In the genomic region with DNA sequence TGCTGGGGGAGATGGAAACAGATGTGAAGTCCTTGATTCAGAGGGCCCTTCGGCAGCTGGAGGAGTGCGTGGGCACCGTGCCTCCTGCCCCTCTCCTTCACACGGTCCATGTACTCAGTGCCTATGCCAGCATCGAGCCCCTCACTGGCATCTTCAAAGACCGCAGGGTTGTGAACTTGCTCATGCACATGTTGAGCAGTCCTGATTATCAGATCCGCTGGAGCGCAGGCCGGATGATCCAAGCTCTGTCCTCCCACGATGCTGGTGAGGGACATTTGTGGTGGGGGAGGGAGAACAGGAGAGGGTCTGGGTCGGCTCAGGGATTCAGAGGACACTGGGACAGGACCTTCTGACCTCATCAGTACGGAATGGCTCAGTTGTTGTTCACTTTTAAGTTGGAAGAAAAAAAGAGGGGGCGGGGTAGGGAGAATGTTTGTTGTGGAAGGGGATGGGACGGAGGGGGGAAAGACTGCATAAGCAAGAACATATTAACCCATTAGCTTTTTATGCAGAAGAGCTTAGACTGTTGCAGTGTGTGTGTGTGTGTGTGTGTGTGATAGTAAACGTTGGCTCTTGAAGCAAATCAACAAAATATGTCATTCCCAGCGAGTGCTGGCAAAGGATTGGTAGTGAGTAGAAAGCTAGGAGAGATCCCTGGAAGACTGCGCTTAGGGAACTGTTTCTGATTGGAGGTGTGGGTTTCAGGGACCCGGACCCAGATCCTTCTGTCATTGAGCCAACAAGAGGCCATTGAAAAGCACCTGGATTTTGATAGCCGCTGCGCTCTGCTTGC, we compare ENCODE assay signal across 9 mouse cellular contexts. TPM values are rescaled to one million over a fixed set of nuclear protein-coding genes. Genes with fewer than 3 reads are reported as not detected.
DNase-seq lines count a peak whose midpoint lies in the region; ATAC-seq and TF ChIP-seq lines count a peak whose summit lies in the region.
"Had no signal": no experiment of that assay in that cellular context is flagged by ENCODE, and none has a peak within 500 bp of the region (broad histone marks: within the 10 kb centered on the region; RNA-seq: fewer than 3 reads in every experiment).

No protein-coding gene starts in this region.

- peak overlapping the region; percentile 89 for H3K9ac ChIP-seq in lung, embryonic 14.5 days
- peak overlapping the region; percentile 86 for H3K9ac ChIP-seq in forebrain, embryonic 12.5 days
- H3K9ac ChIP-seq in limb, embryonic 11.5 days (ENCODE audit: low read length) = peak overlapping the region; percentile 81
- peak overlapping the region; percentile 91 for H3K9ac ChIP-seq in neural tube, embryonic 15.5 days (replicated peaks)

- H3K27ac ChIP-seq in lung, embryonic 14.5 days (ENCODE audit: low read depth) = no peak overlapping the region; the same call in 1 of the 2 replicates
- no peak overlapping the region for H3K27ac ChIP-seq in forebrain, embryonic 12.5 days
- H3K27ac ChIP-seq in limb, embryonic 11.5 days (replicated peaks; ENCODE audit: low read depth, low read length) = no peak overlapping the region
- H3K27ac ChIP-seq in neural tube, embryonic 15.5 days (replicated peaks) = peak overlapping the region; percentile 98

- TF ChIP-seq CTCF in lung, embryonic 14.5 days (IDR thresholded peaks at IDR 0.05; ENCODE audit: low read depth) = no peak

- H3K4me3 ChIP-seq in lung, embryonic 14.5 days (ENCODE audit: low read depth, low read length) = peak overlapping the region; percentile 75
- H3K4me3 ChIP-seq in forebrain, embryonic 12.5 days (replicated peaks) = peak overlapping the region; percentile 65
- peak overlapping the region; percentile 66 for H3K4me3 ChIP-seq in limb, embryonic 11.5 days (ENCODE audit: low read depth, low read length)
- peak overlapping the region; percentile 72 for H3K4me3 ChIP-seq in neural tube, embryonic 15.5 days (replicated peaks)

- WGBS in lung, embryonic 14.5 days = 60% methylated on average over 20 of the region's 20 CpGs
- 79% methylated on average over 20 of the region's 20 CpGs for WGBS in forebrain, embryonic 12.5 days
- WGBS in limb, embryonic 11.5 days = 73% methylated on average over 20 of the region's 20 CpGs
- WGBS in neural tube, embryonic 15.5 days = 74% methylated on average over 20 of the region's 20 CpGs

- no peak for DNase-seq in lung, embryonic 14.5 days
- DNase-seq in lung, adult 18-20 months = no peak
- no peak for DNase-seq in limb, embryonic 11.5 days (ENCODE audit: low spot score)
- DNase-seq in gastrocnemius, adult 8-10 months (ENCODE audit: low spot score in 2 of 2) = no peak
- DNase-seq in right cerebral cortex, postnatal 36 days (ENCODE audit: low spot score in 2 of 2) = no peak
- no peak for DNase-seq in retina, postnatal 1 day
- DNase-seq: spleen, adult 18-20 months had no signal

- H3K4me1 ChIP-seq in lung, embryonic 14.5 days (ENCODE audit: insufficient read depth) = peaks cover 8% of the 10 kb centered on the region
- H3K4me1 ChIP-seq in forebrain, embryonic 12.5 days = peaks cover 38% of the 10 kb centered on the region
- peaks cover 14% of the 10 kb centered on the region for H3K4me1 ChIP-seq in limb, embryonic 11.5 days (ENCODE audit: control insufficient read depth, insufficient read depth, low read length)
- peaks cover 51% of the 10 kb centered on the region for H3K4me1 ChIP-seq in neural tube, embryonic 15.5 days

- ATAC-seq in lung, embryonic 14.5 days (ENCODE audit: insufficient read depth) = no peak
- ATAC-seq in forebrain, embryonic 12.5 days (ENCODE audit: low FRiP score) = no peak
- ATAC-seq in limb, embryonic 11.5 days (ENCODE audit: insufficient number of reproducible peaks, low FRiP score, low TSS enrichment, low read depth) = no peak
- ATAC-seq in neural tube, embryonic 15.5 days (ENCODE audit: low FRiP score) = no peak

- no peaks in the 10 kb centered on the region for H3K9me3 ChIP-seq in lung, embryonic 14.5 days (ENCODE audit: low read depth, low read length)
- no peaks in the 10 kb centered on the region for H3K9me3 ChIP-seq in forebrain, embryonic 12.5 days
- no peaks in the 10 kb centered on the region for H3K9me3 ChIP-seq in limb, embryonic 11.5 days (ENCODE audit: control insufficient read depth, low read length)
- no peaks in the 10 kb centered on the region for H3K9me3 ChIP-seq in neural tube, embryonic 15.5 days (replicated peaks)

- H3K36me3 ChIP-seq in lung, embryonic 14.5 days (ENCODE audit: insufficient read depth) = peaks cover 61% of the 10 kb centered on the region
- peaks cover 53% of the 10 kb centered on the region for H3K36me3 ChIP-seq in forebrain, embryonic 12.5 days (replicated peaks)
- peaks cover 30% of the 10 kb centered on the region for H3K36me3 ChIP-seq in limb, embryonic 11.5 days (ENCODE audit: control insufficient read depth, insufficient read depth, low read length)
- H3K36me3 ChIP-seq in neural tube, embryonic 15.5 days = peaks cover 49% of the 10 kb centered on the region

- H3K4me2 ChIP-seq in lung, embryonic 14.5 days = peak overlapping the region; percentile 88
- H3K4me2 ChIP-seq in forebrain, embryonic 12.5 days = peak overlapping the region; percentile 86
- peak overlapping the region; percentile 89 for H3K4me2 ChIP-seq in limb, embryonic 11.5 days (ENCODE audit: low read depth, severe bottlenecking)
- H3K4me2 ChIP-seq in neural tube, embryonic 15.5 days = peak overlapping the region; percentile 87

- no peaks in the 10 kb centered on the region for H3K27me3 ChIP-seq in lung, embryonic 14.5 days (ENCODE audit: insufficient read depth, low read length)
- H3K27me3 ChIP-seq in forebrain, embryonic 12.5 days = no peaks in the 10 kb centered on the region
- H3K27me3 ChIP-seq in limb, embryonic 11.5 days (ENCODE audit: control insufficient read depth, insufficient read depth, low read length) = no peaks in the 10 kb centered on the region
- H3K27me3 ChIP-seq in neural tube, embryonic 15.5 days (replicated peaks) = no peaks in the 10 kb centered on the region

RNA-seq across cellular contexts. Expression of gene Cul7, which starts 1.8 kb away (rescaled TPM):
- polyA plus RNA-seq in lung, embryonic 14.5 days (2014; fragmentation: Nextera tagmentation; extraction: Ambion mirVana) = 36.6 TPM in 2 replicates
- polyA plus RNA-seq in forebrain, embryonic 12.5 days (2016; fragmentation: Nextera tagmentation; extraction: Ambion mirVana) = 46.5 and 47.8 TPM in 2 replicates
- 34.6 and 36.3 TPM in 2 replicates for polyA plus RNA-seq in limb, embryonic 11.5 days (2014; fragmentation: Nextera tagmentation; extraction: Ambion mirVana)
- polyA plus RNA-seq in neural tube, embryonic 15.5 days (2015; fragmentation: Nextera tagmentation; extraction: Ambion mirVana) = 37.1 and 40.1 TPM in 2 replicates
- total RNA-seq in gastrocnemius, adult 8-10 months (2022) = 1 to 10 TPM; 2.7 to 3.7 (median 3.0) TPM

RNA-seq across cellular contexts. Expression of gene Mrpl2, which starts 5.9 kb away (rescaled TPM):
- 113 and 114 TPM in 2 replicates for polyA plus RNA-seq in lung, embryonic 14.5 days (2014; fragmentation: Nextera tagmentation; extraction: Ambion mirVana)
- polyA plus RNA-seq in forebrain, embryonic 12.5 days (2016; fragmentation: Nextera tagmentation; extraction: Ambion mirVana) = 76.6 and 102 TPM in 2 replicates
- polyA plus RNA-seq in limb, embryonic 11.5 days (2014; fragmentation: Nextera tagmentation; extraction: Ambion mirVana) = 106 and 126 TPM in 2 replicates
- 64.9 and 80.5 TPM in 2 replicates for polyA plus RNA-seq in neural tube, embryonic 15.5 days (2015; fragmentation: Nextera tagmentation; extraction: Ambion mirVana)
- total RNA-seq in gastrocnemius, adult 8-10 months (2022) = 100 to 1,000 TPM in 2 of 4 experiments, 10 to 100 TPM in 2; 88.6 to 106 (median 98.1) TPM

RNA-seq across cellular contexts. Expression of gene Klc4, which starts 6.1 kb away (rescaled TPM):
- polyA plus RNA-seq in lung, embryonic 14.5 days (2014; fragmentation: Nextera tagmentation; extraction: Ambion mirVana) = 20.2 and 21.4 TPM in 2 replicates
- polyA plus RNA-seq in forebrain, embryonic 12.5 days (2016; fragmentation: Nextera tagmentation; extraction: Ambion mirVana) = 39.0 and 42.5 TPM in 2 replicates
- 23.8 and 25.7 TPM in 2 replicates for polyA plus RNA-seq in limb, embryonic 11.5 days (2014; fragmentation: Nextera tagmentation; extraction: Ambion mirVana)
- 31.8 and 32.3 TPM in 2 replicates for polyA plus RNA-seq in neural tube, embryonic 15.5 days (2015; fragmentation: Nextera tagmentation; extraction: Ambion mirVana)
- 10 to 100 TPM; 13.2 to 14.4 (median 13.5) TPM for total RNA-seq in gastrocnemius, adult 8-10 months (2022)

RNA-seq across cellular contexts. Expression of gene Rrp36, which starts 22.2 kb away (rescaled TPM):
- polyA plus RNA-seq in lung, embryonic 14.5 days (2014; fragmentation: Nextera tagmentation; extraction: Ambion mirVana) = 47.6 and 48.5 TPM in 2 replicates
- polyA plus RNA-seq in forebrain, embryonic 12.5 days (2016; fragmentation: Nextera tagmentation; extraction: Ambion mirVana) = 54.4 and 57.6 TPM in 2 replicates
- polyA plus RNA-seq in limb, embryonic 11.5 days (2014; fragmentation: Nextera tagmentation; extraction: Ambion mirVana) = 59.8 and 61.3 TPM in 2 replicates
- polyA plus RNA-seq in neural tube, embryonic 15.5 days (2015; fragmentation: Nextera tagmentation; extraction: Ambion mirVana) = 53.5 and 59.1 TPM in 2 replicates
- 10 to 100 TPM in 1 of 4 experiments, 1 to 10 TPM in 3; 8.7 to 10.7 (median 9.2) TPM for total RNA-seq in gastrocnemius, adult 8-10 months (2022)

RNA-seq across cellular contexts. Expression of gene Ptk7, which starts 22.6 kb away (rescaled TPM):
- 79.5 and 99.3 TPM in 2 replicates for polyA plus RNA-seq in lung, embryonic 14.5 days (2014; fragmentation: Nextera tagmentation; extraction: Ambion mirVana)
- 55.3 and 56.4 TPM in 2 replicates for polyA plus RNA-seq in forebrain, embryonic 12.5 days (2016; fragmentation: Nextera tagmentation; extraction: Ambion mirVana)
- 50.3 and 60.4 TPM in 2 replicates for polyA plus RNA-seq in limb, embryonic 11.5 days (2014; fragmentation: Nextera tagmentation; extraction: Ambion mirVana)
- polyA plus RNA-seq in neural tube, embryonic 15.5 days (2015; fragmentation: Nextera tagmentation; extraction: Ambion mirVana) = 29.3 and 41.7 TPM in 2 replicates
- total RNA-seq in gastrocnemius, adult 8-10 months (2022) = under 1 TPM; 0.15 to 0.38 (median 0.30) TPM
